Mouse (Mus musculus): ENCODE results near the gene Cbx7. TPM values are rescaled to one million over a fixed set of nuclear protein-coding genes. Genes with fewer than 3 reads are reported as not detected.

Gene Cbx7
- total RNA-seq, 1 experiment, result 171 TPM

- Histone ChIP-seq H3K4me3 (ENCODE audit: insufficient read depth in 1 of 2, low read depth in 1 of 2, low read length in 2 of 2, poor library complexity in 1 of 2, severe bottlenecking in 1 of 2) (peak overlapping the region; percentile 48 to 61), H3K27ac (ENCODE audit: insufficient read depth, low read depth, low read length, poor library complexity, severe bottlenecking) (peak overlapping the region; percentile 84), H3K9ac (ENCODE audit: insufficient read depth, low read depth, low read length, poor library complexity, severe bottlenecking) (peak overlapping the region; percentile 82), H3K36me3 (ENCODE audit: control insufficient read depth, insufficient read depth, low read length, poor library complexity, severe bottlenecking) (no peaks in the 10 kb centered on the region), H3K4me1 (ENCODE audit: control insufficient read depth in 2 of 2, insufficient read depth in 2 of 2, low read length in 2 of 2, poor library complexity in 1 of 2) (peaks cover 2 to 13% of the 10 kb centered on the region in 2 experiments), H3K9me3 (ENCODE audit: control insufficient read depth, insufficient read depth, low read depth, low read length) (no peaks in the 10 kb centered on the region)
- DNase-seq (ENCODE audit: low read depth, low spot score), result peak; percentile 74
- TF ChIP-seq HCFC1 (IDR thresholded peaks at IDR 0.05; ENCODE audit: borderline replicate concordance, insufficient read depth, low read length), result peak; percentile 34; the same call in 1 of the 2 replicates
- TF ChIP-seq CHD2 (IDR thresholded peaks at IDR 0.05; ENCODE audit: low read depth, low read length), result no peak
- in situ Hi-C loops (cut with MboI; ENCODE audit: low sequenced_read_pairs in 2 of 2, unreplicated experiment in 2 of 2), result no loop called here
These were observed 87.5 kb downstream of the Cbx7 start for GRCm38 (mm10) chr15:79883352-79883822.

- no peak for DNase-seq (ENCODE audit: low read depth, low spot score)
- TF ChIP-seq ZC3H11A (IDR thresholded peaks at IDR 0.05; ENCODE audit: borderline replicate concordance, low read depth, low read length) (no peak), ZNF384 (IDR thresholded peaks at IDR 0.05; ENCODE audit: low read depth, low read length) (no peak), HCFC1 (IDR thresholded peaks at IDR 0.05; ENCODE audit: borderline replicate concordance, insufficient read depth, low read length) (no peak), CHD2 (IDR thresholded peaks at IDR 0.05; ENCODE audit: low read depth, low read length) (no peak), MAFK (IDR thresholded peaks at IDR 0.05; ENCODE audit: insufficient read depth, low read depth, low read length) (no peak)
- in situ Hi-C loops (cut with MboI; ENCODE audit: low sequenced_read_pairs in 2 of 2, unreplicated experiment in 2 of 2), result no loop called here
These were observed 88.2 kb downstream of the Cbx7 start for GRCm38 (mm10) chr15:79882623-79883267.

GRCm38 (mm10) chr15:79880477-79880876, 90.4 kb downstream of the Cbx7 start:
- DNase-seq (ENCODE audit: low read depth, low spot score), result no peak
- Histone ChIP-seq H3K9ac (ENCODE audit: insufficient read depth, low read depth, low read length, poor library complexity, severe bottlenecking) (no peak overlapping the region), H3K27ac (ENCODE audit: insufficient read depth, low read depth, low read length, poor library complexity, severe bottlenecking) (no peak overlapping the region), H3K4me1 (ENCODE audit: control insufficient read depth in 2 of 2, insufficient read depth in 2 of 2, low read length in 2 of 2, poor library complexity in 1 of 2) (peaks cover 7 to 10% of the 10 kb centered on the region in 2 experiments), H3K36me3 (ENCODE audit: control insufficient read depth, insufficient read depth, low read length, poor library complexity, severe bottlenecking) (no peaks in the 10 kb centered on the region), H3K9me3 (ENCODE audit: control insufficient read depth, insufficient read depth, low read depth, low read length) (no peaks in the 10 kb centered on the region), H3K4me3 (ENCODE audit: insufficient read depth in 1 of 2, low read depth in 1 of 2, low read length in 2 of 2, poor library complexity in 1 of 2, severe bottlenecking in 1 of 2) (no peak overlapping the region)
- TF ChIP-seq CHD2 (IDR thresholded peaks at IDR 0.05; ENCODE audit: low read depth, low read length) (no peak), ZC3H11A (IDR thresholded peaks at IDR 0.05; ENCODE audit: borderline replicate concordance, low read depth, low read length) (no peak), ZNF384 (IDR thresholded peaks at IDR 0.05; ENCODE audit: low read depth, low read length) (no peak), HCFC1 (IDR thresholded peaks at IDR 0.05; ENCODE audit: borderline replicate concordance, insufficient read depth, low read length) (no peak), MAFK (IDR thresholded peaks at IDR 0.05; ENCODE audit: insufficient read depth, low read depth, low read length) (no peak)
- in situ Hi-C loops (cut with MboI; ENCODE audit: low sequenced_read_pairs in 2 of 2, unreplicated experiment in 2 of 2), result no loop called here

More at GRCm38 (mm10) chr15:79882623-79883267, 88.2 kb downstream of the Cbx7 start:
- Histone ChIP-seq H3K36me3 (ENCODE audit: control insufficient read depth, insufficient read depth, low read length, poor library complexity, severe bottlenecking) (no peaks in the 10 kb centered on the region), H3K4me1 (ENCODE audit: control insufficient read depth in 2 of 2, insufficient read depth in 2 of 2, low read length in 2 of 2, poor library complexity in 1 of 2) (peaks cover 2 to 10% of the 10 kb centered on the region in 2 experiments), H3K27ac (ENCODE audit: insufficient read depth, low read depth, low read length, poor library complexity, severe bottlenecking) (peak overlapping the region; percentile 64), H3K9ac (ENCODE audit: insufficient read depth, low read depth, low read length, poor library complexity, severe bottlenecking) (peak overlapping the region; percentile 57), H3K9me3 (ENCODE audit: control insufficient read depth, insufficient read depth, low read depth, low read length) (no peaks in the 10 kb centered on the region), H3K4me3 (ENCODE audit: insufficient read depth in 1 of 2, low read depth in 1 of 2, low read length in 2 of 2, poor library complexity in 1 of 2, severe bottlenecking in 1 of 2) (peak overlapping the region; percentile 26 to 48)

- in situ Hi-C loops (cut with MboI; ENCODE audit: low sequenced_read_pairs in 2 of 2, unreplicated experiment in 2 of 2), result no loop called here
- Histone ChIP-seq H3K9ac (ENCODE audit: insufficient read depth, low read depth, low read length, poor library complexity, severe bottlenecking) (peak overlapping the region; percentile 45; the same call in 1 of the 2 replicates), H3K27ac (ENCODE audit: insufficient read depth, low read depth, low read length, poor library complexity, severe bottlenecking) (peak overlapping the region; percentile 79), H3K9me3 (ENCODE audit: control insufficient read depth, insufficient read depth, low read depth, low read length) (no peaks in the 10 kb centered on the region), H3K4me1 (ENCODE audit: control insufficient read depth in 2 of 2, insufficient read depth in 2 of 2, low read length in 2 of 2, poor library complexity in 1 of 2) (peaks cover 10% of the 10 kb centered on the region in 2 experiments), H3K4me3 (ENCODE audit: insufficient read depth in 1 of 2, low read depth in 1 of 2, low read length in 2 of 2, poor library complexity in 1 of 2, severe bottlenecking in 1 of 2) (peak overlapping the region; percentile 23 to 46), H3K36me3 (ENCODE audit: control insufficient read depth, insufficient read depth, low read length, poor library complexity, severe bottlenecking) (no peaks in the 10 kb centered on the region)
- DNase-seq (ENCODE audit: low read depth, low spot score), result no peak
- no peak for TF ChIP-seq ZNF384 (IDR thresholded peaks at IDR 0.05; ENCODE audit: low read depth, low read length)
- TF ChIP-seq MAFK (IDR thresholded peaks at IDR 0.05; ENCODE audit: insufficient read depth, low read depth, low read length), result no peak
- TF ChIP-seq HCFC1 (IDR thresholded peaks at IDR 0.05; ENCODE audit: borderline replicate concordance, insufficient read depth, low read length), result no peak
- TF ChIP-seq ZC3H11A (IDR thresholded peaks at IDR 0.05; ENCODE audit: borderline replicate concordance, low read depth, low read length), result no peak
These were observed 91.6 kb downstream of the Cbx7 start for GRCm38 (mm10) chr15:79879319-79879718.
